Mouse (Mus musculus) hindbrain, postnatal 0 days (tissue): ENCODE data around the gene Tigit. TPM values are rescaled to one million over a fixed set of nuclear protein-coding genes. Genes with fewer than 3 reads are reported as not detected.

Experiments
- ATAC-seq: fragments of 200-750 bp; cut with Nextera tagmentation; 2 replicates; pipeline ENCODE4 v1.8.0; 2017; ENCODE audit warnings: mild to moderate bottlenecking, moderate TSS enrichment, moderate library complexity
- DNase-seq: peaks from one replicate; pipeline ENCODE4 v3.0.0-alpha.2; 2015; ENCODE audit warnings: low spot score
- H3K27ac ChIP-seq: fragments of 300-500 bp; sonication (generic); 2 replicates; pipeline ENCODE4 v1.5.1; 2014; ENCODE audit warnings: mild to moderate bottlenecking
- H3K27me3 ChIP-seq: fragments of 300-500 bp; sonication (generic); 2 replicates; pipeline ENCODE4 v1.6.1; 2014; ENCODE audit warnings: low read length, mixed read lengths; ENCODE audit not compliant: insufficient read depth
- H3K36me3 ChIP-seq: fragments of 300-500 bp; sonication (generic); 2 replicates; pipeline ENCODE4 v1.6.1; 2014; ENCODE audit warnings: low read length, mixed read lengths; ENCODE audit not compliant: insufficient read depth
- H3K4me1 ChIP-seq: fragments of 300-500 bp; sonication (generic); 2 replicates; pipeline ENCODE4 v1.6.1; 2014; ENCODE audit warnings: antibody characterized with exemption, low read length, mixed read lengths; ENCODE audit not compliant: insufficient read depth
- H3K4me2 ChIP-seq: fragments of 300-500 bp; sonication (generic); 2 replicates; pipeline ENCODE4 v1.6.1; 2014; ENCODE audit warnings: low read depth, mild to moderate bottlenecking, low read length, moderate library complexity, mixed read lengths
- H3K4me3 ChIP-seq: fragments of 300-500 bp; sonication (generic); 2 replicates; pipeline ENCODE4 v1.5.1; 2014; ENCODE audit warnings: low read length
- H3K9ac ChIP-seq: fragments of 300-500 bp; sonication (generic); replicated peaks from 2 replicates; pipeline ENCODE4 v1.6.1; 2014; ENCODE audit warnings: mild to moderate bottlenecking, low read length, moderate library complexity, mixed read lengths
- H3K9me3 ChIP-seq: fragments of 300-500 bp; sonication (generic); 2 replicates; pipeline ENCODE4 v1.6.1; 2016; ENCODE audit warnings: low read length, mixed read lengths
- CTCF ChIP-seq: IDR thresholded peaks from 2 replicates; pipeline ENCODE4 v1.5.1; 2016; ENCODE audit warnings: antibody characterized with exemption, control low read depth, low read depth
- WGBS: fragments of 180-500 bp; shearing (Covaris S2); extraction: QIAGEN DNeasy Blood & Tissue Kit; methylation state at CpG from one replicate; pipeline ENCODE4 v1.1.7; 2014; 5-methylcytosine and 5-hydroxymethylcytosine counted together
- polyA plus RNA-seq: library from polyadenylated mRNA; unstranded; fragments of >200 nt; fragmentation: Nextera tagmentation; extraction: Ambion mirVana; gene quantifications from 2 replicates; pipeline ENCODE4 v1.2.1, GENCODE M21; 2015
- total RNA-seq: library from RNA; depleted of rRNA; stranded (reverse); fragments of >200 nt; gene quantifications from 2 replicates; pipeline ENCODE4 v1.2.3, GENCODE M21; 2014

Tigit gene
- total and polyA plus RNA-seq, 2 experiments from 2014 or later = 0.31 TPM; not detected in 1

DNA sequence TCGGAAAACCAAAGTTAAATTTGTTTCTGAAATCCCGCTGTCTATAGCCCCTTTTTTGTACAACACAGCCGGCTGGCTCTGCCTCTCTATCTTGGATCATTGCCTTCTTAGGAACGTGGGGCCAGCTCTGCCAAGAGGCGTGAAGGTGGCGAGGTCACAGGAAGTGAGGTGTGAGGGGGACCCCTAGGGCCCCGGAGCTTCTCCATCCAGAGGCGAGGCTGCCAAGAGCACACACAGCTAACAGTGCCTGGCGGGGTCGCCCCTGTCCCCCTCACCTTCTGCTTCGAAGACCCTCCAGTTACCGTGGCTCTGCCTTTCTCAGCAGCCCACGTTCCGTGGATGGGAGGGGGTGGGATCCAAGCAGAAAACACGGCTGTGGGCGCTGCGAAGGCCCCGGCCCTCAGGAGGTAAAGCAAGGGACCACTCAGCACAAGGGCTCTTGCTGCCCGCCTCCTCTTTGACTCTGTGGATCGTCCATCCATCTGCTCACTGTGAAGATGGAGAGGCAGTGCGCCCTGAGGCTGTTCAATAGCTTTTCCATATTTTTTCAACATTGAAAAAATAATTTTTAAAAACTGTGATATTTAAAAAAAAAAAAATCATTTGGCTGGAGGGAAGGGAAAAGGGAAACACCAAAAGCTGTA is 25.4 kb downstream of the Tigit start:
- peak; percentile 29 for DNase-seq
- TF ChIP-seq CTCF = no peak
- no peaks in the 10 kb centered on the region for H3K36me3 ChIP-seq
- no peaks in the 10 kb centered on the region for H3K27me3 ChIP-seq
- ATAC-seq = peak; percentile 69; the same call in 1 of the 2 replicates
- WGBS = 69% methylated on average over 21 of the region's 21 CpGs
- H3K4me2 ChIP-seq = no peak overlapping the region
- H3K4me1 ChIP-seq = no peaks in the 10 kb centered on the region
- H3K27ac ChIP-seq = 0 out of 2 replicates have a peak overlapping the region, but pooled peaks have one; percentile 5
- no peaks in the 10 kb centered on the region for H3K9me3 ChIP-seq
- H3K9ac ChIP-seq = no peak overlapping the region
- no peak overlapping the region for H3K4me3 ChIP-seq

DNA sequence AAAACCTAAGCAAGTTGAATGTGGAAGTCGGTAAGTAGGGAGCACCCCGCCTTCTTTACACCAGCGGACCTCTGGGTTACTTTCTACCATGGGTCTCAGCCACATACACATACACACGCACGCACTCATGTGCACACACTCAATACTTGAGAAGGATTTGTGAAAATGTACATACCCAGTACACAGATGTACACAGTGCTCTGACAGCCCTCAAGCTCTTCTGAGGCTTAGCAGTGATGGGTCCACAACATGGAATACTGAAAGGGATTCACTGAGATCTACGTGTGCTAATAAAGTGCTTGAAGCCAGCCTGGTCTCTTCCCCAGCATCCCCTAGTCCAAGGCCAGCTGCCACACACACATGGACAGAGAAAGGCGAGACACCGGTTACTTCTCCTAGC is 26.7 kb downstream of the Tigit start:
- no peaks in the 10 kb centered on the region for H3K36me3 ChIP-seq
- no peaks in the 10 kb centered on the region for H3K4me1 ChIP-seq
- DNase-seq (no peak), ATAC-seq (no peak)
- WGBS = 92% methylated on average over 8 of the region's 8 CpGs
- TF ChIP-seq CTCF = no peak
- no peak overlapping the region for H3K4me2 ChIP-seq
- no peak overlapping the region for H3K27ac ChIP-seq
- H3K9ac ChIP-seq = no peak overlapping the region
- H3K4me3 ChIP-seq = no peak overlapping the region
- no peaks in the 10 kb centered on the region for H3K9me3 ChIP-seq
- H3K27me3 ChIP-seq = no peaks in the 10 kb centered on the region

DNA sequence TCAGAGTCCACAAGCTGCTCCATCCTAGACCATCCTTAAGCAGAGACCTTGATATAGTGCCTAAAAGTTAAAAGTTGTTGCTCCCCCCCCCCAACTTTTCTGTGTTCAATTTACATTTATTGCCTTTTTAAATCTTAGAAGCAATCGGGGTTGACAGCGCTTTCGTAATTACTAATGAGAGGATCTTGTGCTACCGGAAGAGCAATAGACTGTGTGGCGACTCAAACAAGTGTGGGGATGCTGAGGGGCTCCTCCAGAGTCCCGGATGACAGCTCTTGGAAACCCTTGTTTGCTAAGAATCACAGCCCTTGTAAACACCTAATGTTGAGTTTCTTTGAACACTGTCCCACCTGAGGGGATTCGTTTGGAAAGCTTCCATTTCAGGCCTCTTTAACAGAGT is 29.9 kb downstream of the Tigit start:
- DNase-seq (no peak), ATAC-seq (no peak)
- H3K9ac ChIP-seq = no peak overlapping the region
- H3K4me3 ChIP-seq = no peak overlapping the region
- WGBS = 91% methylated on average over 7 of the region's 7 CpGs
- H3K36me3 ChIP-seq = no peaks in the 10 kb centered on the region
- no peaks in the 10 kb centered on the region for H3K27me3 ChIP-seq
- TF ChIP-seq CTCF = no peak
- no peak overlapping the region for H3K27ac ChIP-seq
- no peak overlapping the region for H3K4me2 ChIP-seq
- no peaks in the 10 kb centered on the region for H3K4me1 ChIP-seq
- H3K9me3 ChIP-seq = no peaks in the 10 kb centered on the region

DNA sequence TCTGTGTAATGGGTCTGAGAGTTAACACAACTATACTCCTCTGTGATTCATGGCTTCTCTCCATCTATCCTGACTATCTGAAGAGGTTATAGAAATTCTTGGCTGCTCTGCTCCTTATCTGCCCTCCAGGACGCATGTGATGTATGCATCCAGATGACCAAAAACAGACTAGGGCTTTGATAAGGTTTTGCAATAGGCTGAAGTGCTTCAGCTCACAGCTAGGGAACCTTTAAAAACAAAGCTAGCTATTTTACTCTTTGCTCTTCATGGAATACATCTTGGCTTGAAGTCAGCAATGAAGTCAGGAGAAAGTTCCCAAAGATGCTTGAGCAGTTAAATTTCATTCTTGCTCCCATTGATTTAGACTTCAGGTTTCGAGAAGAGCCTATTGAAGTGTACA is 32.2 kb downstream of the Tigit start:
- Histone ChIP-seq H3K27ac (no peak overlapping the region), H3K9ac (no peak overlapping the region), H3K36me3 (no peaks in the 10 kb centered on the region), H3K4me2 (no peak overlapping the region), H3K4me1 (no peaks in the 10 kb centered on the region), H3K9me3 (no peaks in the 10 kb centered on the region), H3K27me3 (no peaks in the 10 kb centered on the region), H3K4me3 (no peak overlapping the region)
- no peak for ATAC-seq
- WGBS = 70% methylated on average over 2 of the region's 2 CpGs
- no peak for DNase-seq
- no peak for TF ChIP-seq CTCF

DNA sequence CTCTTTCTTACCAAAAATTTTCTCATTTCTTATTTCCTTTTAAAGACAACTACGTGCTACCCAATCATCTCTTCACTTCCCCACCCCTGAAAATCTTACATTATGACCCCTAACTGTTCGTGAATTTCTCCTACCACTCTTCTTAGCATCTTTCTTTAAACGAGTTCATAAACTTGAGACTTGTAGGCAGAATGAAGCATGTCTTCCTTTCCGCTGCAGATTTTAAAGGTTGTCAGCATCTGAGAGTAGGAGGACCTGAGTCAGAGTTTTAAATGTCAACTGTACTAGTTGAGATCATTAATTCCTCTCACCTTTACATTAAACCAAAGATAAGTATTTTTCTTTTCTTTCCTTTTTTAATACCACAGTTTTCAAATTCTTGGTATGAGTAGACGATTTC is 35.3 kb downstream of the Tigit start:
- no peak for TF ChIP-seq CTCF
- ATAC-seq = no peak
- Histone ChIP-seq H3K27ac (no peak overlapping the region), H3K4me2 (no peak overlapping the region), H3K27me3 (no peaks in the 10 kb centered on the region), H3K9ac (no peak overlapping the region), H3K36me3 (no peaks in the 10 kb centered on the region; the same call in 1 of the 2 replicates), H3K4me1 (no peaks in the 10 kb centered on the region), H3K9me3 (no peaks in the 10 kb centered on the region), H3K4me3 (no peak overlapping the region)
- DNase-seq = no peak
- WGBS = 91% methylated on average over 5 of the region's 5 CpGs

DNA sequence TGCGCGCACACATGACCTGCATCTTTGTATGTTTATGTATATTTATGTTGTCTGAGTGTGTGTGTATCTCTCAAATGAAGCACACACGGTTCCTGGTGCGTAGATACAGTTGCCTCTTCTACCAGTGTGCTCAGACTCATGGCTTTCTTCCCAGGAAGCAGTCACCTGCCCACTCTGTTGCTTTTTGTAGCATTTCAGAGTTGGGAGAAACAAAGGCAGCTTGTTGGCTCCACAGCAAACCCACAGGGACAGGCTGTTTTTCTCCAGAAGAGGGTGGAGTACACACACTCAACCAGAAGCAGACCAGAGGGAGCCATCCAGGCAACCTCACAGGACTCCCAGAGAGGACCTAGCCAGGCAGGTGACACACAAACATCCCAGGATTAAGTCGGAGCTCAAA is 38.0 kb downstream of the Tigit start:
- TF ChIP-seq CTCF = no peak
- H3K9ac ChIP-seq = no peak overlapping the region
- no peak for DNase-seq

DNA sequence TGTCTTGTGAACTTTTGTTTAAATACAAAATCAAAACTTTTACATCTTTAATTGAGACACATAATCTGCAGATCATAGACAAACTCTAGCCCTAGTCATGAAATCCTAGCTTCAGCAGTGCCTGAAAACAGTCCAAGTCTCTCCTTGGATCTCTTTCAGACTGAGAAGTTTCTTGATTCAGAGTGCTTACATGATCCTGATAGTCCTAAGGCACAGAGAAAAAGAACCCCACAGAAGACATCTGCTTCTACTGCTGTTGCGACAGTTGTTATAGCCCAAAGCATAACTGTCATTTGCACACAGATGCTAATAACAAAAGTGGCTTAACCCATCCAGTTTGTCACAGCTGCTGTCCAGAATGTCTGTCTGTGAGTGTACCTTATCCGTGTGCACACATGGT is 38.7 kb downstream of the Tigit start:
- no peak for DNase-seq
- no peak for TF ChIP-seq CTCF
- Histone ChIP-seq H3K27me3 (no peaks in the 10 kb centered on the region), H3K4me3 (no peak overlapping the region), H3K4me1 (no peaks in the 10 kb centered on the region), H3K36me3 (no peaks in the 10 kb centered on the region; the same call in 1 of the 2 replicates), H3K4me2 (no peak overlapping the region), H3K27ac (no peak overlapping the region), H3K9ac (no peak overlapping the region), H3K9me3 (no peaks in the 10 kb centered on the region)
- no peak for ATAC-seq
- WGBS = 74% methylated on average over 2 of the region's 2 CpGs

More for the DNA sequence above, 38.0 kb downstream of the Tigit start:
- Histone ChIP-seq H3K9me3 (no peaks in the 10 kb centered on the region), H3K36me3 (no peaks in the 10 kb centered on the region; the same call in 1 of the 2 replicates), H3K4me2 (no peak overlapping the region), H3K4me1 (no peaks in the 10 kb centered on the region), H3K4me3 (no peak overlapping the region), H3K27me3 (no peaks in the 10 kb centered on the region), H3K27ac (no peak overlapping the region)
- 86% methylated on average over 5 of the region's 5 CpGs for whole genome bisulfite sequencing
- no peak for ATAC-seq
